Mouse (Mus musculus): ENCODE measurements around the gene Ncam1. TPM values are rescaled to one million over a fixed set of nuclear protein-coding genes. Genes with fewer than 3 reads are reported as not detected.

Gene Ncam1
- polyA plus RNA-seq, 1 experiment from 2014 or later: 278 TPM

DNA sequence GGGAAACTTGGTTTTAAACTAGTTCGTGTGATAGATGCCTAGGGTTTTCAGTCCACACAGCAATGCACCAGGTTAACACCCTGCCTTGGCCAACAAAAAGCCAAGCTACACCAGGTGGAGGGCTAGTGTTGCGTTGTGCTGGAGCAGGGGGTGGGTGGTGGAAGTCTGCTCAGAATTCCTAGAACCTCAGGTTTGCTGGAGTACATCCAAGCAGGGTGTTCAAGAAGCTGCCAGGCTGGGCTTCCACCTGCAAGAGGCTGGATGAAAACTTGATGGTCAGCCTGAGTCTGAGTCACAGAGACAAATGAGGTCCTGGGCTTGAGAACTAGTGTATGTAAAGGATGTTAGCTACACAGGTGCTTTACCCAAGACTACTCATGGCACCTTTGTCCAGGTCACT, 166.1 kb downstream of the Ncam1 start:
- Histone ChIP-seq H3K4me2 (replicated peaks) (no peak overlapping the region), H3K9me3 (no peaks in the 10 kb centered on the region), H3K27me3 (replicated peaks) (no peaks in the 10 kb centered on the region), H3K27ac (no peak overlapping the region), H3K4me1 (peaks cover 15% of the 10 kb centered on the region), H3K4me3 (no peak overlapping the region), H3K36me3 (no peaks in the 10 kb centered on the region), H3K9ac (no peak overlapping the region)
- WGBS: 90% methylated on average over 2 of the region's 2 CpGs
- no peak for ATAC-seq (ENCODE audit: low FRiP score, low read depth)

DNA sequence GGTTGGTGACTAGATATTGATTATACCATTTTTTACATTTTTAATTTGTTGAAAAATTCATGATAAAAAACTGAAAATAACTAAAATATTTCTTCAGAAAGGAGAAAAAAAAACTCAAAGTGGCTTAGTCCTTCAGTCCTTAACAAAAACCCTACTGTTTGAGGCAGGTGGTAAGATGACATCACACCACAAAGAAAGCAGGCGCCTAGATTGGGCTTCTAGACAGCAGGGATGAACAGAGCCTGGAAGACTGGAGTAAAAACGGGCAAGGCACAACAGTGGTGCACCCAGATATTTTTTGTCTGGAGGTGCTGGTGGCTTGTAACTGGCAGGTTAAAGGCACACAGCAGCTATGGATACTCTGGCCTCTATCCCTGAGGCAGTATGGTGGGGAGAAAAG, 168.4 kb downstream of the Ncam1 start:
- Histone ChIP-seq H3K36me3 (no peaks in the 10 kb centered on the region), H3K4me2 (replicated peaks) (no peak overlapping the region), H3K27me3 (replicated peaks) (no peaks in the 10 kb centered on the region), H3K9me3 (no peaks in the 10 kb centered on the region), H3K4me1 (peaks cover 5% of the 10 kb centered on the region; the same call in 1 of the 2 replicates), H3K9ac (no peak overlapping the region), H3K4me3 (no peak overlapping the region), H3K27ac (no peak overlapping the region)
- 76% methylated on average over 2 of the region's 2 CpGs for WGBS
- ATAC-seq (ENCODE audit: low FRiP score, low read depth): no peak

DNA sequence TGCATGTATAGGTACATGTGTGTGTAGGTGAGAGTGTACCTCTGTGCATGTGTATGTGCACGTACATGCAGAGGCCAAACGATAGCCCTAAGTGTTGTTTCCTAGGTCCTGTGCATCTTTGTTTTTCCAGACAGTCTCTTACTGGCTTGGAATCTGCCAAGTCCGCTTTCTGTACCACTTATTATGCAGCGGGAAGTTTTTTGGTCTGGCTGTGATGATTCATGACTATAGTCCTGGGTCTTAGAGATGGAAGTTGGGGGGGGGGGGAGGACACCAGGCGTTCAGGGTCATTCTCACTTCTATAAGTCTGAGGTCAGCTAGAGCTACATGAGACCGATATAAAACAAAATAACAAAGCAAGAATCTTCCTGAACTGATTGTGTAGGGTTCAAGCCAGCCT, 173.8 kb downstream of the Ncam1 start:
- Histone ChIP-seq H3K27ac (0 out of 2 replicates have a peak overlapping the region, but pooled peaks have one; percentile 15), H3K36me3 (no peaks in the 10 kb centered on the region), H3K4me1 (peaks cover 19% of the 10 kb centered on the region), H3K4me2 (replicated peaks) (no peak overlapping the region; the same call in 1 of the 2 replicates), H3K4me3 (no peak overlapping the region), H3K9ac (no peak overlapping the region), H3K27me3 (replicated peaks) (no peaks in the 10 kb centered on the region), H3K9me3 (no peaks in the 10 kb centered on the region)
- WGBS: 83% methylated on average over 6 of the region's 6 CpGs
- no peak for ATAC-seq (ENCODE audit: low FRiP score, low read depth)

DNA sequence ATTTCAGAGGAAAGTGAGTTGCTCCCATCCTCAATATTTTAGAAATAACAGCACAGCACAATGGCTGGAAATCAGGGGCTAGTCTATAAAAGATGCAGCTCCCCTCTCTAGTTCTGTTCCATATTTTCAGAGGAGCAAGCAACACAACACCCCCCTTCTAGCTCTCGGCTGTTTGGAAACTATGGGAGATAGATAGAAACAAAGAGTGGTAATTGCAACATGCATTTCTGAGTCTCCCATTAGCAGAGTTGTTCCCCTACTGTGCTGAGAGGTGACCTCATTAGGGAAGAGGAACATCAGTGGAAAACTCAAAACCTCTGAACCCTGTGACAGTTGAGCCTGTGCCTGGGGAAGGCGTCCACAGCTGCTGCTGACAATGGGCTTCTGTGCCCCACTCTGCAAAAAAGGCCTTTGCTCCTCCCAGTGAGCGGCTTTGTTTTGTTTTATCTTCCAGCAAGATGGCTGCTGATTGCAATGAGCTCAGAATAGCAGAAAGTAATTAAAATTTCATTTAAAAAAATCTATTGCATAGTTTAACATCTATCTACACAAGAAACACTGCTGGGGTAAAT, 174.7 kb downstream of the Ncam1 start:
- ATAC-seq (ENCODE audit: low FRiP score, low read depth): no peak
- H3K4me2 ChIP-seq (replicated peaks): no peak overlapping the region
- no peaks in the 10 kb centered on the region for H3K36me3 ChIP-seq
- H3K4me3 ChIP-seq: no peak overlapping the region
- peaks cover 19% of the 10 kb centered on the region for H3K4me1 ChIP-seq
- no peaks in the 10 kb centered on the region for H3K9me3 ChIP-seq
- WGBS: 47% methylated on average over 3 of the region's 3 CpGs
- no peak overlapping the region for H3K9ac ChIP-seq
- no peaks in the 10 kb centered on the region for H3K27me3 ChIP-seq (replicated peaks)
- peak overlapping the region; percentile 15; the same call in 1 of the 2 replicates for H3K27ac ChIP-seq

DNA sequence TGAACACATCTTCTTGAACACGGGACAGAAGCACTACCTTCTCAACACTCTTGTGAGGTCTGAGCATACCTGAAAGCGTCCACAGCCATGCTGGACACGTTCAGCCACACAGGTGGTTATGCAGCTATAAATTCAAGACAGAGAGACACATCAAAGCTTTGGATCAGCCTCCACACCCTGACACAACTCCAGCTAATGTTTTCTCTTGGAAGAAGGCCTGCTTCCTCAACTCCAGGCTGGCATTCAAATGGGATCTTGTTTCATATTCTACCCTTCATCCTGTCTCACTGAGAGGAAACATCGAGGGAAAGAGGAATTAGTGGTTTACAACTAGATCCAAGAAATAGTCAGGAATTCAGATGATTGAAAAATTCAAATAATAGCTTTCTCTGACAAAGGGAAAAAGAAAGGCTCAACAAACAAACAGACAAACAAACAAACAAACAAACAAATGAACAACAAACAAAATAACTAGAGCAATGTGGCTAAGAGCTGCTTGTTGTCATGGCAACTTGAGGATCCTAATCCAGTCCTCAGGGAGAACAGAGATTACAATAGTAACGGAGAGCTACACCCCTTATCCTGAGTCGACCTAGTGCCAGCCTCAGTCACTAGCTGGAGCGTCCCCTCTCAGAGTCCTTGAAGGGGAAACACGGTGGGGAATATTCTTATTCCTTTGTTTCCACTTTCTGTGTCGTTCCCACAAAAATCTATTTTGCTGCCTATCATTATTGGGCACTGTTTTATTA, 175.6 kb downstream of the Ncam1 start:
- Histone ChIP-seq H3K4me2 (replicated peaks) (no peak overlapping the region), H3K4me1 (peaks cover 19% of the 10 kb centered on the region), H3K4me3 (no peak overlapping the region), H3K36me3 (no peaks in the 10 kb centered on the region), H3K9ac (no peak overlapping the region), H3K27ac (no peak overlapping the region), H3K9me3 (no peaks in the 10 kb centered on the region), H3K27me3 (replicated peaks) (no peaks in the 10 kb centered on the region)
- 78% methylated on average over 9 of the region's 9 CpGs for WGBS
- no peak for ATAC-seq (ENCODE audit: low FRiP score, low read depth)

DNA sequence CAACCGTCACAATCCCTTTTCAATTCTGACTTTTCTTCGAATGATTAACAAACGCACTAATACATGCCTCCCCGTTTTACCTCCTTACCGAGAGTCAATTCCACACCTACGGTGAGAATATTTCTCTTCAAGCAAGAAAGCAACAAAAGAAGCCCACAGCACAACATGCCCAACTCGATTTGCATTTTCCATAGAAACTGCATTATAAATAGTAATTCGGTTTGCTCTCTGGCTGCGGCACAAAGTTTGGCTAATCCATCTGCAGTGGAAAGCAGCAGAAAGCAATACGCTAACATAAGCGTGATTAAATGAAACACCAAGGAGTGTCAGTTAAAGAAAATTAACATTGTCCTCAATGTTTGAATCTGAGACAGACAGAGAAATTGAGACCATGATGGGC, 177.0 kb downstream of the Ncam1 start:
- no peaks in the 10 kb centered on the region for H3K27me3 ChIP-seq (replicated peaks)
- no peak overlapping the region for H3K4me2 ChIP-seq (replicated peaks)
- H3K4me3 ChIP-seq: no peak overlapping the region
- ATAC-seq (ENCODE audit: low FRiP score, low read depth): no peak
- no peaks in the 10 kb centered on the region for H3K36me3 ChIP-seq
- H3K9me3 ChIP-seq: no peaks in the 10 kb centered on the region
- peaks cover 23% of the 10 kb centered on the region for H3K4me1 ChIP-seq
- H3K9ac ChIP-seq: no peak overlapping the region
- WGBS: 90% methylated on average over 11 of the region's 11 CpGs
- no peak overlapping the region for H3K27ac ChIP-seq

DNA sequence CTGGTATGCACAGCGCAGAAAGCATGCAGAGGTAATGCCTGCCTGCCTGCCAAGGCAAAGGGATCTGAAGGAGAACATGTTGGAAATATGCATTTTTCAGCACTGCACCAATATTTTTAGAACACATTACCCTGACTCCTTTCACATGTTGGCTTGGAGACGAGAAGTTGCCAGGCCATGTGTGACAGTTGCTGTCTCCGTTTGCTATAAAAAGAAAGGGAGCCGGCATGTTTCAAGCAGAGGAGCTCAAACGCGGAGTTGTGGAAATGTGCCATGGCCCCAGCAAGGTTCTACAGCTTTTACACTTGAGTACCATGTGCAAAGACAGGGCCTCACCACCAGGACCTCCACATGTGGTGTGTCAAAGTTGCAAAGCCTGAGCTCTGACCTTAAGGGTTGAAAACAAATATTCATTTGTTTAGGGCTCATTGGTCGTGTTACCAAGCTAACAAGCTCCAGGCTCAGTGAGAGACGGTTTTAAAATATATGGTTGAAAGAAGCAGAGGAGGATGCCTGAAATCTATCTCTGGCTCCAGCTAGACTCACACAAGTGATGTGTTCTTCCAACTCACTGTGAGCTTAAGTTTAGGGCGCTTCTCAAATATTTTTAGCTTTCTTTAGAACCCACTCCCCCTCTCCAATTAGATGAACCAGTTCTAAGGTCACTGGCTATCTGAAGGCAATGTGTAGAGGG, 179.9 kb downstream of the Ncam1 start:
- Histone ChIP-seq H3K4me3 (no peak overlapping the region), H3K9me3 (no peaks in the 10 kb centered on the region), H3K9ac (no peak overlapping the region), H3K4me1 (peaks cover 8% of the 10 kb centered on the region), H3K27ac (no peak overlapping the region), H3K27me3 (replicated peaks) (no peaks in the 10 kb centered on the region), H3K4me2 (replicated peaks) (no peak overlapping the region), H3K36me3 (peaks cover 3% of the 10 kb centered on the region; the same call in 1 of the 2 replicates)
- 83% methylated on average over 9 of the region's 9 CpGs for WGBS
- ATAC-seq (ENCODE audit: low FRiP score, low read depth): no peak

DNA sequence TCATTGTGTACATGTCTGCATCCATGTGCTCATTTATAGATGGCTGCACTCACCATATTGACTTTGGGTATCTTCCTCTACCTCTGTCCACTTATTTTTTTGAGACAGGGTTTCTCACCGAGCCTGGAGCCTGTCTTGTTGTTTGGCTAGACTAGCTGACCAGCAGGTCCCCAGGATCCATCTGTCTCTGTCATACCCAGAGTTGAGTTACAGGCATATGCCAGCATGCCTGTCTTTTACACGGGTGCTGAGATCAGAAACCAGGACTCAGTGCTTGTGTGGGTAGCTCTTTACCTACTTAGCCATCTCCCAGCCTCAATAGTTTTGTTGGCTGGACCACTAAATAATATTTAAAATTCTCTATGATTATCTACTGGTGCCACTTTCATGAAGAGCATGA, 180.5 kb downstream of the Ncam1 start:
- Histone ChIP-seq H3K9ac (no peak overlapping the region), H3K4me3 (no peak overlapping the region), H3K4me1 (peaks cover 4% of the 10 kb centered on the region; the same call in 1 of the 2 replicates), H3K27me3 (replicated peaks) (no peaks in the 10 kb centered on the region), H3K9me3 (no peaks in the 10 kb centered on the region), H3K27ac (no peak overlapping the region), H3K36me3 (peaks cover 3% of the 10 kb centered on the region; the same call in 1 of the 2 replicates), H3K4me2 (replicated peaks) (no peak overlapping the region)
- no peak for ATAC-seq (ENCODE audit: low FRiP score, low read depth)
- WGBS: 69% methylated on average over 2 of the region's 2 CpGs

DNA sequence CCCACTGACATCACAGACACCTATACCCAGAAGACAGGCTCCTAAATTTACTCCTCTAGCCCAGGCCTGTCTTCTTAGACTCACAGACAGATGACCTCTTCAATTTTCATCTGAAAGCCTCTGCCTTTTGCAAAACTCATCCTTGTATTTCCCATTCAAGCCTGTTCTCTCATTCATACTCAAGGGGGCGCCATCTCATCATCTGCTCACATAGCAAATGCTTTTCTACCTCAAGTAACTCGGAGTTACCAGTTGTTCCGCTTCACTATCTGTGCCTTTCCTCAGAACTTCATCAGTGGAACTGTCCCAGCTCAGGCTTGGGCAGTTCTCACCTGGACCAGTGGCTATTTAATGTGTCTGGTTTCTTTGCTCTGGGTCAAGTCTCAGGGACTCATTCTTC, 181.5 kb downstream of the Ncam1 start:
- 24% methylated on average over 3 of the region's 3 CpGs for WGBS
- Histone ChIP-seq H3K9ac (no peak overlapping the region), H3K27me3 (replicated peaks) (no peaks in the 10 kb centered on the region), H3K4me1 (peaks cover 3% of the 10 kb centered on the region; the same call in 1 of the 2 replicates), H3K36me3 (peaks cover 3% of the 10 kb centered on the region; the same call in 1 of the 2 replicates), H3K9me3 (no peaks in the 10 kb centered on the region), H3K4me2 (replicated peaks) (no peak overlapping the region), H3K4me3 (no peak overlapping the region), H3K27ac (no peak overlapping the region)
- no peak for ATAC-seq (ENCODE audit: low FRiP score, low read depth)

DNA sequence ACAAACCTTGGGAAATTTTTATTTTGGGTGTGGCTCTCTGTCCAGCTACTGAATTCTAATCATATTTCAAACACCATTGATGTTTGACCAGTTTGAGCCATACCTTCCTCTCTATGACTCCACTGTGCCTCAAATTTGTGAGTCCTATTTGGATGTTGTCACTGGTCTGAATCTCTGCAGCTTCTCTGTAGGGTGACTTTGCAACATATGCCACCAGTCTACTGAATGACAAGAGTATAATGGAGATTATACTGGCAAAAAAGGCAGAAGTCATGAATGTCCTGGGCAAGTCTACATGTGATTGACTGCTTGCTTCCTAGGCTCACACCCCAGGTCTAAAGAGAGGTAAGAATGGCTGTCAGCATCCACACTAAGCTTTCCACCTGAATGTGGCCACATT, 186.3 kb downstream of the Ncam1 start:
- no peak for ATAC-seq (ENCODE audit: low FRiP score, low read depth)
- Histone ChIP-seq H3K36me3 (peaks cover 3% of the 10 kb centered on the region; the same call in 1 of the 2 replicates), H3K9me3 (no peaks in the 10 kb centered on the region), H3K27ac (no peak overlapping the region), H3K27me3 (replicated peaks) (no peaks in the 10 kb centered on the region), H3K4me3 (no peak overlapping the region), H3K9ac (no peak overlapping the region), H3K4me2 (replicated peaks) (no peak overlapping the region), H3K4me1 (peaks cover under 1% of the 10 kb centered on the region)

DNA sequence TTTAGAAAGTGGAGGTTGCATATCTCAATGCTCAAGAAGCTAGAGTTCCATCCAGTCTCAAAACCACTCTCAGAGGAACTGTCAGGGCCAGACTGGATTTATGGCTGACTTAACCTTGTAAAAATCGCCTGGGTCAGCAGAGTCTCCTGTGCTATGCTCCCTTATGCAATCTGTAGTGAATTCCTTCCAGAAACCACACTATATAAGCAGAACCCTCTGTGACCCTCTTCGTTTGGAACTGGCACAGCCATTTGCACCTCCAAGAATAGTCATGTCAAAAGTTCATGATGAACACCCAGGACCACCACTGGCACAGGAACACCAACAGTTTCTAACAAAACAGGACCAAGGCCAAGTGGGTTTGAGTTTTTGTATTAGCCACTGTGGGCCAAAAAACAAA, 190.5 kb downstream of the Ncam1 start:
- ATAC-seq (ENCODE audit: low FRiP score, low read depth): no peak
- H3K4me1 ChIP-seq: peaks cover 19% of the 10 kb centered on the region

DNA sequence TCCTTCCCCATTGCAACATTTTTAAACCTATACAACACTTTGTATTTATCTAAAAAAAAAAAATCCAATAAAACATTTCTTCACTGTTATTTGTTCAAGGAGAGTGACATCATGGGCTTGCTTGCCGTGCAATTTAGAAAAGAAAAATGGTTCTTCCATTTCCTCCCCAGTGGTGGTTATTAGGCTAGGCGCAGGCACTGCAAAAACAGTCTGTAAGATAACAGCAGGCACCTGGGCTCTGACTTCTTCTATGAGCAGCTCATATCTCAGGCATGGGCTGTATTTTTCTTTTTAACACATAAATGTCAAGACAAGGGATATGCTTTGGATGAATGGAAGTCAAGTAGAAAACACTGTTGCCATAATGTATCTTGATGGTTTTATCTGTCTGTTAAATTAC, 192.0 kb downstream of the Ncam1 start:
- ATAC-seq (ENCODE audit: low FRiP score, low read depth): no peak; the same call in 1 of the 2 replicates
- Histone ChIP-seq H3K27ac (0 out of 2 replicates have a peak overlapping the region, but pooled peaks have one; percentile 32), H3K4me2 (replicated peaks) (peak overlapping the region; percentile 27; the same call in 1 of the 2 replicates), H3K9ac (no peak overlapping the region), H3K36me3 (no peaks in the 10 kb centered on the region), H3K27me3 (replicated peaks) (no peaks in the 10 kb centered on the region), H3K4me1 (peaks cover 19% of the 10 kb centered on the region), H3K4me3 (no peak overlapping the region), H3K9me3 (no peaks in the 10 kb centered on the region)
- WGBS: 17% methylated on average over 2 of the region's 2 CpGs

More for the DNA sequence above, 190.5 kb downstream of the Ncam1 start:
- Histone ChIP-seq H3K9ac (no peak overlapping the region), H3K9me3 (no peaks in the 10 kb centered on the region), H3K4me3 (no peak overlapping the region), H3K27ac (no peak overlapping the region), H3K27me3 (replicated peaks) (no peaks in the 10 kb centered on the region), H3K4me2 (replicated peaks) (no peak overlapping the region), H3K36me3 (no peaks in the 10 kb centered on the region)
- WGBS: 48% methylated on average over 2 of the region's 2 CpGs
